Comparison of ENCODE assay signal across 8 mouse cellular contexts in the genomic region with DNA sequence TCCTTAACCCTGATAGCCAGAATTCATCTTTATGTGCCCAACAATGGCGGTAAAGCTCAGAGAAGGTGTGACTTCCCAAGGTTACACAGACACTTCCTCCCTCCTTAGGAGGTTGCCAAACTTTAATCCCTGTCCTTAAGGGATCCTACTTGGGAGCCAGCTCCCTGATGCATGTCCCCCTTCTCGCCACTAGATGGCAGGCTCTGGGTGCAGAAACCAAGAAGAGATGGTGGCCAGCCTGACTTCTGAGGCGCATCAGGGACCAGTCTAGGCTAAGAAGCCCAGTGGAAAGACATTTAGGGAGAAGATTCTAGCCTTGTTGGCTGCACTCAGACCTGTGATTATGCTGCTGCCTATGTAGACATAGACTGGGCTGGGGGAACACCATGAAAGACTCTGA.
DNase-seq lines count a peak whose midpoint lies in the region; ATAC-seq and TF ChIP-seq lines count a peak whose summit lies in the region.

No protein-coding gene starts in this region.

- 4% methylated on average over 3 of the region's 3 CpGs for WGBS in lung, adult 2 months

- no peak for TF ChIP-seq POLR2A in lung, adult 2 months (IDR thresholded peaks at IDR 0.05; ENCODE audit: borderline replicate concordance, extremely low read depth, low read depth, low read length)

- DNase-seq in A20 (ENCODE audit: low read depth, low spot score) = peak; percentile 54
- peak; percentile 67 for DNase-seq in MN1 (ENCODE audit: low spot score)
- peak; percentile 76 for DNase-seq in cerebellum, adult 9-10 months
- DNase-seq in kidney, adult 8-10 months = peak; percentile 62 to 69
- DNase-seq in lung, adult 2 months = peak; percentile 40
- peak; percentile 82 for DNase-seq in retina, postnatal 1 day

- H3K4me3 ChIP-seq in lung, adult 2 months (replicated peaks; ENCODE audit: extremely low read depth, low read depth, low read length) = no peak overlapping the region

- H3K4me1 ChIP-seq in lung, adult 2 months (ENCODE audit: control insufficient read depth, insufficient read depth, low read length) = no peaks in the 10 kb centered on the region

- ATAC-seq in frontal cortex, adult (ENCODE audit: low TSS enrichment) = peak; percentile 91
- ATAC-seq in activated CD4-positive, CD25-positive, alpha-beta regulatory T cell, adult 4 months = no peak

- TF ChIP-seq CTCF in lung, adult 2 months (IDR thresholded peaks at IDR 0.05; ENCODE audit: insufficient read depth, low read length) = peak; percentile 88
